Mouse (Mus musculus): Measurements from ENCODE around the gene Hoxa6.

- TF ChIP-seq ZNF384 (IDR thresholded peaks at IDR 0.05; ENCODE audit: low read depth, low read length) = no peak
- TF ChIP-seq RAD21 (IDR thresholded peaks at IDR 0.05; ENCODE audit: low read depth, low read length) = no peak
- TF ChIP-seq ETS1 (IDR thresholded peaks at IDR 0.05; ENCODE audit: low read depth, low read length) = no peak
- no peak for TF ChIP-seq USF2 (IDR thresholded peaks at IDR 0.05; ENCODE audit: borderline replicate concordance in 1 of 2, insufficient read depth in 1 of 2, low read depth in 1 of 2, low read length in 2 of 2)
- TF ChIP-seq TCF12 (IDR thresholded peaks at IDR 0.05; ENCODE audit: low read depth, low read length) = no peak
- TF ChIP-seq POLR2A (IDR thresholded peaks at IDR 0.05; ENCODE audit: control insufficient read depth in 1 of 2, insufficient read depth in 1 of 2, low read depth in 1 of 2, low read length in 2 of 2, poor library complexity in 1 of 2) = no peak
- no peak for TF ChIP-seq CTCF (IDR thresholded peaks at IDR 0.05 in 2 of 3, conservative IDR thresholded peaks at IDR 0.05 in 1 of 3; ENCODE audit: control insufficient read depth in 1 of 3, insufficient read depth in 1 of 3, low read depth in 2 of 3, low read length in 3 of 3, poor library complexity in 1 of 3, severe bottlenecking in 1 of 3)
- no peak for TF ChIP-seq EP300 (IDR thresholded peaks at IDR 0.05; ENCODE audit: low read depth in 1 of 2, low read length in 2 of 2)
- TF ChIP-seq POLR2AphosphoS2 (IDR thresholded peaks at IDR 0.05; ENCODE audit: low read length) = no peak
- no peak for TF ChIP-seq JUND (IDR thresholded peaks at IDR 0.05; ENCODE audit: low read depth, low read length)
- no peak for TF ChIP-seq MEF2A (IDR thresholded peaks at IDR 0.05; ENCODE audit: extremely low read depth, insufficient replicate concordance, low read depth, low read length, poor library complexity, severe bottlenecking)
- TF ChIP-seq ZC3H11A (IDR thresholded peaks at IDR 0.05; ENCODE audit: low read depth, low read length) = no peak
- TF ChIP-seq ZMIZ1 (IDR thresholded peaks at IDR 0.05; ENCODE audit: low read depth, low read length) = no peak
Observed at GRCm38 (mm10) chr6:52179690-52180089, 28.8 kb downstream of the Hoxa6 start.

Data from MEL (cell line).